Mouse (Mus musculus) forebrain, embryonic 15.5 days (tissue): Measurements from ENCODE around the gene Tob2. TPM values are rescaled to one million over a fixed set of nuclear protein-coding genes. Genes with fewer than 3 reads are reported as not detected.

Experiments used
- ATAC-seq: fragments of 200-750 bp; cut with Nextera tagmentation; replicated peaks from 2 replicates; pipeline ENCODE4 v1.8.0; 2017; ENCODE audit warnings: mild to moderate bottlenecking, moderate TSS enrichment, moderate library complexity
- H3K27ac ChIP-seq: fragments of 300-500 bp; sonication (generic); replicated peaks from 2 replicates; pipeline ENCODE4 v1.5.1; 2015; ENCODE audit warnings: mild to moderate bottlenecking, inconsistent platforms
- H3K27me3 ChIP-seq: fragments of 300-500 bp; sonication (generic); 2 replicates; pipeline ENCODE4 v1.6.1; 2015; ENCODE audit warnings: inconsistent platforms
- H3K36me3 ChIP-seq: fragments of 300-500 bp; sonication (generic); 2 replicates; pipeline ENCODE4 v1.6.1; 2015; ENCODE audit warnings: mild to moderate bottlenecking, inconsistent platforms
- H3K4me1 ChIP-seq: fragments of 300-500 bp; sonication (generic); 2 replicates; pipeline ENCODE4 v1.6.1; 2015; ENCODE audit warnings: inconsistent platforms
- H3K4me2 ChIP-seq: fragments of 300-500 bp; sonication (generic); replicated peaks from 2 replicates; pipeline ENCODE4 v1.6.1; 2015; ENCODE audit warnings: mild to moderate bottlenecking, inconsistent platforms
- H3K4me3 ChIP-seq: fragments of 300-500 bp; sonication (generic); 2 replicates; pipeline ENCODE4 v1.5.1; 2015; ENCODE audit warnings: mild to moderate bottlenecking, inconsistent platforms
- H3K9ac ChIP-seq: fragments of 300-500 bp; sonication (generic); replicated peaks from 2 replicates; pipeline ENCODE4 v1.6.1; 2015; ENCODE audit warnings: mild to moderate bottlenecking, inconsistent platforms
- H3K9me3 ChIP-seq: fragments of 300-500 bp; sonication (generic); 2 replicates; pipeline ENCODE4 v1.6.1; 2016; ENCODE audit warnings: inconsistent platforms
- WGBS: fragments of 180-500 bp; shearing (Covaris S2); methylation state at CpG from one replicate; pipeline ENCODE4 v1.1.7; 2015; ENCODE audit warnings: mixed read lengths; 5-methylcytosine and 5-hydroxymethylcytosine counted together
- polyA plus RNA-seq: library from polyadenylated mRNA; unstranded; fragments of >200 nt; fragmentation: Nextera tagmentation; extraction: Ambion mirVana; gene quantifications from 2 replicates; pipeline ENCODE4 v1.2.1, GENCODE M21; 2015

Gene Tob2
- polyA plus RNA-seq, 1 experiment from 2014 or later: 20.2 TPM

DNA sequence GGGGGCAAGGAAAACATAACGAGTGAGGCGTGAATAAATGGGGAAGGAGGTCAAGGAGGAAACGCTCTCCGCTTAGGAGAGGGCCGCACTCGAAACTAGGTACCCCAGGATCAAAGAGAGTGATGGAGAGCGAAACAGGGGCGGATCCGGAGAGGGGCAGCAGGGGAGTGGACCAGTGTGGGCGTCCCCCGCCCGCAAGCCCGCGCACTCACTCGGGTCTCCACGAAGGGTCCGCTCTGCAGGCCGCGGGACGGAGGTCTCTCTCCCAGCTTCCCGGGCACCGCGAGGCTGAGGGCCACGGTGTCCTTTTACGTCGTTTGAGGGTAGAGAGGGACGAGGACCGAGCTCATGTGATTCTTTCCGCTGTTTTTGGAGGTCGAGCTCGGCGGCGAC, 876 bp downstream of the Tob2 start:
- 0% methylated on average over 33 of the region's 33 CpGs for WGBS
- Histone ChIP-seq H3K4me2 (peak overlapping the region; percentile 92), H3K4me1 (peaks cover 40% of the 10 kb centered on the region), H3K27ac (peak overlapping the region; percentile 97), H3K36me3 (no peaks in the 10 kb centered on the region), H3K9me3 (no peaks in the 10 kb centered on the region), H3K9ac (peak overlapping the region; percentile 75), H3K4me3 (peak overlapping the region; percentile 62), H3K27me3 (no peaks in the 10 kb centered on the region)
- no peak for ATAC-seq

DNA sequence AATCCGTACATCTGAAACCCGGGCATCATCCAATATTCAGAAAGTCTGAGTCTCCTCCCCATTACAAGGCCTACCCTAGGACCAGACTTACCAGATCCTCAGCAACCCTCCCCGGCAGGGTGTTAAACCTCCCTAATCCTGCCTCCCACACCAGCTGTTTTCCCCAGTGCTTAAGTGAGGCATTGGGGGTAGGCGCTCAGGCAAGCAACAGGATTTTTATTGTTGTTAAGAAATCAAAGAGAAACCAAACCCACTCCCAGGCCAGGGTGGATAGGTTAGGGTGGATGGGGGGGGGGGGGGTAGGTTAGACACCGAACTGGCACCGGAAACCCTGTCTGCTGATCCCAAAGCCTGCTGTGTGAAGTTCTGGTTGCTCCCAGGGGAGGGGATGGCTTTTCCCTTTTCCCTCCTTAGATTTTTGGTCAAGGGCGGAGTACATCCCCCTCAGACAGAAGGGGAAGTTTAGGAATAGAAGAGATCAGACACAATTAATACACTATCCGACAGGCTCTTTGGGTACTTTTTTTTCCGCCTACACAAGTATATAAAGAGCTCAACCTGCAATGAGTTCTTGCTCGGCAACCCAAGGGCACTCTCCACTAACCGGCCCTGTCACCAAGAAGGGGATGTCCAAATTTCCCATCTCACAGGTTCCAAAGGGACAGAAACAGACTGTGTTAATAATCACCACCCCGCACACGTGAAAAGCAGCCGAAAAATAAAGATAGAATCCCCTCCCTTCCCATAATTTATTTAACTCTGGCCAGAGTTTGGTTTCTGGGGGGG, 1.5 kb downstream of the Tob2 start:
- no peak for ATAC-seq
- H3K9me3 ChIP-seq: no peaks in the 10 kb centered on the region
- WGBS: under 1% methylated on average over 14 of the region's 14 CpGs
- H3K36me3 ChIP-seq: peaks cover 2% of the 10 kb centered on the region; the same call in 1 of the 2 replicates
- peak overlapping the region; percentile 97 for H3K27ac ChIP-seq
- peaks cover 40% of the 10 kb centered on the region for H3K4me1 ChIP-seq
- H3K4me3 ChIP-seq: peak overlapping the region; percentile 62
- H3K4me2 ChIP-seq: peak overlapping the region; percentile 92
- no peaks in the 10 kb centered on the region for H3K27me3 ChIP-seq
- H3K9ac ChIP-seq: peak overlapping the region; percentile 75

DNA sequence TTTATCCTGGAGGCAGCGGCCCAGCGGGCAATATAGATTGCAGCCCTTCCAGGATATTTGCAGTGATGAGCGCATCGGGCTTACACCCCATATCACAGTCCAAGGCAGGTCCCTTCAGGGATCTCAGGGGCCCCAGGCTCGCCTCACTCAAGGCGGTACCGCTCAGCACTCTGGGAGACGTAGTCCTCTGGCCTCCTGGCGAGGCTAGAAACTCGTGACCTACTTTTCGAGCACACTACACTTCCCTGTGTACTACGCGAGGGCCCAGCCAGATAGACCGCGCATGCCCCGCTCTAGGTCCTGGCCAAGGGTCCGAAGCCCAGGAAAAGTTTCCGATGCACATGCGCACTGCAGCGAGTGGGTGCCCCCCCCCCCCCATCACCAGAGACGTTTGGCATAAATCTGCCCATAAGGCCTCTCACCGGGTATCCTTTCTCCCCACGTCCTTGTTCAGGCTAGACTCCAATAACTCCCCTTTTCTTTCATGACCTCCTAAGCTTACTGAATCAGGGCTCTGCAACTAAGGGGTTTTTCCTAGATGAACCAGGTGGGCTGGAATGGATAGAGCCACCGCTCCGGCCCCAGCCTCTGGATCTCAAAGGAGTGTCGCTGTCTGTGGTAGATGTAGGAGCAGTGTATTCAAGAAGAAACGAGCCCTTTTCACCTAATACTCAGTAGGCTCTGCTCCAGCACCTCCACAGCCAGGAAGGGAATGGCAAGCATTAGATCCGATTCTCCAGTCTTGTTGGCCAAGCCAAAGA, 2.4 kb downstream of the Tob2 start:
- H3K4me1 ChIP-seq: peaks cover 40% of the 10 kb centered on the region
- peak overlapping the region; percentile 62 for H3K4me3 ChIP-seq
- H3K27ac ChIP-seq: peak overlapping the region; percentile 97
- peaks cover 11% of the 10 kb centered on the region for H3K36me3 ChIP-seq
- H3K9ac ChIP-seq: peak overlapping the region; percentile 75
- peak; percentile 89 for ATAC-seq
- under 1% methylated on average over 28 of the region's 28 CpGs for WGBS
- H3K27me3 ChIP-seq: no peaks in the 10 kb centered on the region
- peak overlapping the region; percentile 92 for H3K4me2 ChIP-seq
- H3K9me3 ChIP-seq: no peaks in the 10 kb centered on the region

DNA sequence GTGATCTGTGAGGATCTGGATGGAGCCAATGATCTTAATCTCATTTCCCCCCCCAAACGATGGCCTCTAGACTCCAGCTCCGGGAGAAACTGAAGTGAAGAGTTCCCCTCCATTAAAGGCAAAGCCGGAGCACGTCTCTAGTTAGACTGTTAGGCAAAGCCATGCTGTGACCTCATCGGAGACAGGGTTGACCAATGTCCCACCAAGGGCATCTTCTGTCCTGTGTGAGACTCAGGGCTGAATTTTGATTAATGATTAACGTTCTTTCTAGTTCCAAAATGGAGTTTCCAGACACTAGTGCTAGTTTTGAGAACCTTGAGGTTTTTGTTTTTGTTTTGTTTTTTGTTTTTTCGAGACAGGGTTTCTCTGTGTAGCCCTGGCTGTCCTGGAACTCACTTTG, 5.5 kb downstream of the Tob2 start:
- H3K9ac ChIP-seq: no peak overlapping the region
- ATAC-seq: no peak
- H3K27me3 ChIP-seq: no peaks in the 10 kb centered on the region
- H3K27ac ChIP-seq: no peak overlapping the region
- no peak overlapping the region for H3K4me3 ChIP-seq
- H3K9me3 ChIP-seq: no peaks in the 10 kb centered on the region
- H3K4me2 ChIP-seq: no peak overlapping the region
- WGBS: 92% methylated on average over 7 of the region's 7 CpGs
- H3K36me3 ChIP-seq: peaks cover 35% of the 10 kb centered on the region
- peaks cover 23% of the 10 kb centered on the region for H3K4me1 ChIP-seq

DNA sequence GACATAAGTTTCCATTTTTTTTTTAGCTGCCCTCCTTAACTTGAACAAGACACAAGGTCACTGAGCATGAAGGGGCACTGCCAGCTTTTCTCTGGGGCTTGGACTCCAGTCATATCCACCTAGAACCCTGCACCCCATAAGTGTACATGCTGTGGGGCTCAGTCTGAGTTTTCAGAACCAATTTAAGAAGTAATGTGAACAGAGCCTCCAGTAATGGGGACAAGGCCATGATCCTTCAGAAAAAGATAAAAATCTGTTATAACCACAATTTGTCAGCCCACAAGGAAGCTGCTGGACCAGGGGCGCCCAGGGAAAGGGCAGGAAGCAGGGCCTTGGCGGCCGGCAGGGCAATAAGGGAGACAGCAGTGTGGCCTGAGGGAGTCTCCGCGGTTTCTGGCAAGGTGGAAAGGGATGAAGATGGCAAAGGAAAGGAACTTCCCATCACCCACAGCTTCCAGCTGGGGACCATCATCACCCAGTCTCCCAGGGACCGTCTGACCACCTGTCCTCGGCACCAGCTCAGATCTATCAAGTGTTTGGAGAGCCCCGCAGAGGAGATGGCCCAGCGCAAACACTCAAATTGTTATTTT, 6.1 kb downstream of the Tob2 start:
- no peak overlapping the region for H3K4me2 ChIP-seq
- peaks cover 23% of the 10 kb centered on the region for H3K4me1 ChIP-seq
- no peak for ATAC-seq
- 93% methylated on average over 9 of the region's 9 CpGs for WGBS
- H3K4me3 ChIP-seq: no peak overlapping the region
- peaks cover 35% of the 10 kb centered on the region for H3K36me3 ChIP-seq
- H3K9me3 ChIP-seq: no peaks in the 10 kb centered on the region
- H3K27me3 ChIP-seq: no peaks in the 10 kb centered on the region
- H3K27ac ChIP-seq: no peak overlapping the region
- no peak overlapping the region for H3K9ac ChIP-seq

DNA sequence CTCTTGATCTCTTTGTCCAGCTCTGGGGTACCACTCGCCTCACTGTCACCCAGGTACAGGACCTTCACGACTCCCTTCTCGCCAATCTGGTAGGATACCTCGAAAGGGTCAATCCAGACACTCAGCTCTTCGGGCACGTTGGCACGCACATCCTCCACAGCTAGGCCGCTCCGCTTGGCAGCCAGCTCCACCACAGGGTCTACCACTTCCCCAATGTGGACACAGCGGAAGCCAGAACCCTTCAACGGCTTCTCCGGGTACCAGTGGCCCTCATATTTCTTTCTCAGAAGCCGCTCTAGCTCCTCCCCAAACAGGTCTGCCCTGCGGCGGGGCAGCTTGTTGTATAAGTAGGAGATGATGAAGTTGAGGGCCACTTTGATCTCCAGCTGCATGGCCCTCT, 7.2 kb downstream of the Tob2 start:
- no peak for ATAC-seq
- Histone ChIP-seq H3K9ac (no peak overlapping the region), H3K27ac (no peak overlapping the region), H3K4me1 (peaks cover 13% of the 10 kb centered on the region), H3K36me3 (peaks cover 35% of the 10 kb centered on the region), H3K9me3 (no peaks in the 10 kb centered on the region), H3K4me3 (no peak overlapping the region), H3K4me2 (no peak overlapping the region), H3K27me3 (no peaks in the 10 kb centered on the region)
- 94% methylated on average over 15 of the region's 15 CpGs for WGBS

DNA sequence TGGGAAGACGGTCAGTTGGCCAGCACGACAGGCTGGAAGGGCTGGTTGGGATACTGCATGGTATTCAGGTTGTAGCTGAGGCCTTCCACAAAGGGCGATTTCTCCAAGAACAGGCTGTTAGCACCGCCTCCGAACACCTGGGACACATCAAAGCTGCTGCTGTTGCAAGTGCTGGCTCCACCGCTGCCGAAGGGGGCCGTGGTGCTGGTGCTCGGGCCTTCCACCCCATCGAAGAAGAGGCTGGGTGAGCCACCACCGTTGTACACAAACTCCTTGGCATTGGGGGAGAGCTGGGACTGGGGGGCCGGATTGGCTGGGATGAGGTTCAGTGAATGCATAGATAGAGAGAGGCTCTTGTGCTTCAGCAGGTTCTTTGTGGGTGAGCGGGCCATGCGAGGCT, 7.9 kb downstream of the Tob2 start:
- Histone ChIP-seq H3K9me3 (no peaks in the 10 kb centered on the region), H3K36me3 (peaks cover 35% of the 10 kb centered on the region), H3K27me3 (no peaks in the 10 kb centered on the region), H3K4me2 (no peak overlapping the region), H3K4me3 (no peak overlapping the region), H3K27ac (no peak overlapping the region), H3K9ac (no peak overlapping the region), H3K4me1 (peaks cover 8% of the 10 kb centered on the region; the same call in 1 of the 2 replicates)
- 87% methylated on average over 14 of the region's 14 CpGs for WGBS
- no peak for ATAC-seq

DNA sequence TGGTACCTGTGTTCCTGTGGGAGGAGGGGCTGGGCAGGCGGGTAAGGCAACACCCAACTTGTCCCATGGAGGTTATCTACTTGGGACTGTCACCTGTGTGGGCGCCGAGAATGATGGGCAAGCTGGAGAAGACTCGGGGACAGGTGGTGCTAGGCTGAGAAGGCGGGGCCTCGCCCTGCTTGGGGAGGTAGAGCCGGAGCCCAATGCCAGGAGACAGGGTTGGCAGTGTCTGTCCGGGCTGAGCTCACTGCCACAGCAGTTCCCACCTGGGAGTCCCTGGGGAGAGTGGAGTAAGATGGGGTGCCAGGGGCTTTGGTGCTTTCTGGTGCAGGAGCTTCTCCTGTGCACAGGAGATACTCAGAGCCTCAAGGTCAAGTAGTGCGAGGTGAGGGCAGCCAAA, 9.5 kb downstream of the Tob2 start:
- Histone ChIP-seq H3K27me3 (no peaks in the 10 kb centered on the region), H3K9ac (no peak overlapping the region), H3K9me3 (no peaks in the 10 kb centered on the region), H3K4me3 (no peak overlapping the region), H3K4me2 (no peak overlapping the region), H3K36me3 (peaks cover 35% of the 10 kb centered on the region), H3K27ac (no peak overlapping the region), H3K4me1 (0 out of 2 replicates have a peak, but pooled peaks cover 2% of the 10 kb centered on the region)
- ATAC-seq: no peak
- 86% methylated on average over 9 of the region's 9 CpGs for WGBS

DNA sequence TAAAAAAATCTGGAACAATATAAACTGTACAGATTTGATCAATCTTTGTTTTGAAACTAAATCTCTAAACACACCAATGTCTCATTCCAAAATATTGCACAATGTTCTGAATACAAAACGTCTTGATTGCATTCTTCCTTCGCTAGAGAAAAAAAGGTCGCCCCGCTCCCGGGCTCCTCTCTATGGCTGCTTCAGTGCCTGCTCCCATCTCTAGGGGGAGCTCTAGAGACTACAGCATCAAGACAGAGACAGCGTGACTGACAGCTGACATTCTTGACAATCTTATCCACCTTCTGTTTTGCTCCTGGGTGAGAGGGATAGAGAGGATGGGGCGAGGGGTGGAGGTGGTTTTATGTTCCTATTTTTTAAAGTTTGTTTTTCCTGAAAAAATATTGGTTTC, 10.3 kb downstream of the Tob2 start:
- H3K4me3 ChIP-seq: no peak overlapping the region
- no peaks in the 10 kb centered on the region for H3K27me3 ChIP-seq
- peaks cover 35% of the 10 kb centered on the region for H3K36me3 ChIP-seq
- H3K9me3 ChIP-seq: no peaks in the 10 kb centered on the region
- no peak for ATAC-seq
- 33% methylated on average over 7 of the region's 7 CpGs for WGBS
- 0 out of 2 replicates have a peak, but pooled peaks cover 2% of the 10 kb centered on the region for H3K4me1 ChIP-seq
- H3K9ac ChIP-seq: no peak overlapping the region
- no peak overlapping the region for H3K27ac ChIP-seq
- no peak overlapping the region for H3K4me2 ChIP-seq

DNA sequence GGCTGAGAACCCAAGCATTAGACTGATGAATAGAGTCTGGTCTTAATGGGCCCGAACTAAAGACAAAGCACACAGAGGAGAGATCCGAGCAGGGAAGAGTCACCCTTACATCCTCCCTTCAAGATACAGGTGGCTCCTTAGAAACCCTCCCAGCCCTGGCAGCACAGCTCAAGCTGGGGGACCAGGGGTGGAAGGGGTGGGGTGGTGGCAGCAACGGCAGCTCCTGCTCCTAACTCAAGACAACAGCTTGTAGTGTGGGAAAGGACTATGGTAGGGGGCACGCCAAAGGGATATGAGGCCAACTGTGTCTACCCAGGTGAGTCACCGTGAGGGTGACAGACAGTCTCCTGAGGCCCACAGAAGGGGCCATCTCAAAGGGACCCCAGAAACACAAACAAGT, 10.7 kb downstream of the Tob2 start:
- H3K27ac ChIP-seq: no peak overlapping the region
- H3K36me3 ChIP-seq: peaks cover 35% of the 10 kb centered on the region
- no peaks in the 10 kb centered on the region for H3K27me3 ChIP-seq
- 0 out of 2 replicates have a peak, but pooled peaks cover 2% of the 10 kb centered on the region for H3K4me1 ChIP-seq
- H3K9ac ChIP-seq: no peak overlapping the region
- H3K4me2 ChIP-seq: no peak overlapping the region
- WGBS: 80% methylated on average over 5 of the region's 5 CpGs
- H3K9me3 ChIP-seq: no peaks in the 10 kb centered on the region
- no peak overlapping the region for H3K4me3 ChIP-seq
- no peak for ATAC-seq

DNA sequence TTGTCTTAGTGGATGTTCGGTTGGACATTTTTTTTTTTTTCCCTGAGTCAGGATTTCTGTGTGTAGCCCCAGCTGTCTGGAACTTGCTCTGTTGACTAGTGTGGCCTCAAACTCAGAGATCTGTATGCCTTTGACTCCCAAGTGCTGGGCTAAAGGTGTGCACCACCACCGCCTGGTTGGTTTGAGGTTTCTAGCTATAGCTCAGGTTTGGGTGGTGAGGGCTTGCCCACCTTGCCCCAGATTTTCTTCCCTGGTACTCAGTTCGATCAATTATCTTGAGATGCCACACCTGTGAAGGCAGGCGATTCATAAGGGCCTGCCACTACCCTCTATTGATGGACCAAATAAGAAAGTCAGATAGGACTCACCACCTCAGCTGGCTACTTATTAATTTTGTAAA, 11.4 kb downstream of the Tob2 start:
- WGBS: 92% methylated on average over 4 of the region's 4 CpGs
- 0 out of 2 replicates have a peak, but pooled peaks cover 2% of the 10 kb centered on the region for H3K4me1 ChIP-seq
- H3K36me3 ChIP-seq: peaks cover 33% of the 10 kb centered on the region
- H3K4me2 ChIP-seq: no peak overlapping the region
- no peaks in the 10 kb centered on the region for H3K27me3 ChIP-seq
- no peak overlapping the region for H3K27ac ChIP-seq
- H3K9me3 ChIP-seq: no peaks in the 10 kb centered on the region
- no peak overlapping the region for H3K4me3 ChIP-seq
- ATAC-seq: no peak
- no peak overlapping the region for H3K9ac ChIP-seq

DNA sequence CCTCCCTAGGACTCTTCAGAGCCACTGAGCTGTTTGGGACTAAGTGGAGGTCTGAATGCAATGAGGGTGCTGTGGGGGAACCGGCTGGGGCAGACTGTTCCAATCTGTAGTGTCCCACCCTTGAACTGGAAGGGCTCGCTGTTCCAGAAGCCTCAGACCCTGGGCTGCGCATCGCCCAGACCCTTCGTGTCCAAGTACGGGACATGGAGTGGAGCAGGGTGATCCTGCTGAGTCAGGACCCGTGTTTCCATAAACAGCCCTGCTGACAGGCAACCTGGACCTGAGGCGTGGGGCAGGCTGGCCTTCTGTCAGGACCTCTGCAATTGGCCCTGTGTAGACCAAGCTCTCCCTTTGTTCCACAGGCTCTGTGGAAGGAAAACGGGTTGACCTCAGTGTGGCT, 11.8 kb downstream of the Tob2 start:
- Histone ChIP-seq H3K27me3 (no peaks in the 10 kb centered on the region), H3K4me3 (no peak overlapping the region), H3K9ac (no peak overlapping the region), H3K4me1 (0 out of 2 replicates have a peak, but pooled peaks cover 2% of the 10 kb centered on the region), H3K36me3 (peaks cover 29% of the 10 kb centered on the region), H3K4me2 (no peak overlapping the region), H3K9me3 (no peaks in the 10 kb centered on the region), H3K27ac (no peak overlapping the region)
- 87% methylated on average over 9 of the region's 9 CpGs for WGBS
- ATAC-seq: no peak
